Mouse (Mus musculus): ENCODE measurements around the gene Gm7137.
"Not testable (repeated sequence)": the region's sequence is repeated elsewhere in the genome, so short reads cannot be mapped to it uniquely, and the experiment has no call there.

DNA sequence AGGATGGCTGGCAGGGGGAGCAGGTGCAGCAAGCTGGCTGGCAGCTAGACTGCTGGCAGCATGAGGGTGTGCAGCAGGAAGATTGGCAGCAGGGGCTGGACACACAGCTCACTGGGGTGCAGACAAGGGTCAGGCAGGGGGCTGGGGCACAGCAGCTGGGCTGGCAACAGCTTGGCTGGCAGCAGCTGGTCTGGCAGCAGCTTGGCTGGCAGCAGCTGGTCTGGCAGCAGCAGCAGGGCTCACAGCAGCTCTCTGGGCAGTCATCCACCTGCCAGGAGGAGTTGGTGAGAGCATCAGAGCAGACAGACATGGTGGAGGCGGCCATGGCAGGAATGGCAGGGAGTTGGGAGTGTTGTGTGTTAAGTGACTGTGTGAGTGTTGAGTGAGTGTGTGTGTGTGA, at the start of gene Gm7137:
- not testable (repeated sequence) for TF ChIP-seq CTCF, EP300 (IDR thresholded peaks at IDR 0.05; ENCODE audit: low read depth)
